Mouse (Mus musculus): Measurements from ENCODE around the gene Uvssa. TPM values are rescaled to one million over a fixed set of nuclear protein-coding genes. Genes with fewer than 3 reads are reported as not detected.

The Uvssa gene
- polyA plus RNA-seq, 1 experiment from 2014 or later: 7.8 TPM

DNA sequence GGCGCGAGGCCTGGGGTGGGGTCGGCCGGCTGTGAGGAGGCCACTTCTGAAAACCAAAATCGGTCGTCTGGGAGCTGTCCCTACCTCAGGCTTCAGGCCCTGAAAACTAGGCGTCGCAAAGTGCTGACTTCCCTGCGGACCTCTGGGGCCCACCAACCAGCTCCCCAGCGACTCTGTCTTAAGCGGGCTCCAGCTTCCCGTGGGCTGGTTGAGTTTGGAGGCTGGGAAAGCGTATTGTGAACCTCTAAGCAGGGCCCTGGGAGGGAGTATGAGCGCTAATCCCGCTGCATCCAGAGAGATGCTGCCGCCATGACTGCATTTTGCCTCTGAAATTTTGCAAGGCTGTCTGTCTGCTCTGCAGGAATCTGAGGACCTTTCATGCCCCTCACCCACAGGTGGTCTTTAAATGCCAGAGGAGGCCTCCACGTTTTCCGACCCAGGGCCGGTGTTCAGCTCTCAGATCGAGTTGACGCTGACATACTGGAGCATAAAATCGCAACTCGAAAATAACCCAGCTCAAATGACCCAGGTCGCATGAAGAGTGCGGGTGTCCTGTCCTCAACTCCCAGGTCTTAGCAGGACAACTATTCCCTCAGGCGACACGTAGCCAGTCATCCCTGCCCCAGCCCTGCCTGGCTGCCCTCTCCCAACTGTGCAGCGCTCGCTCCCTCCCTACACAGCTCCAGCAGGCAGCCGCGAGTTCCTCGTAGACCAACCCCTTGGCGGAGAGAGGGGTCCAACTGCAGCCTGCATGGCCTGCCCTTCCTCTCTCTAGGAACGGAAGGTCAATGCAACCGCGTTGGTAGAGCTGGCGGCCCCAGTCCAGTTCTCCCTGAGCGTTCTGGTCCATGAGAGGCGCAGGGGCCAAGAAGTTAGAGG, 53.9 kb downstream of the Uvssa start:
- Histone ChIP-seq H3K9ac (replicated peaks) (no peak overlapping the region), H3K4me2 (no peak overlapping the region), H3K4me3 (replicated peaks) (peak overlapping the region; percentile 29; the same call in 1 of the 2 replicates), H3K9me3 (replicated peaks) (no peaks in the 10 kb centered on the region), H3K36me3 (no peaks in the 10 kb centered on the region), H3K27ac (replicated peaks) (no peak overlapping the region), H3K27me3 (replicated peaks) (peaks cover 97% of the 10 kb centered on the region), H3K4me1 (peaks cover 46% of the 10 kb centered on the region)
- WGBS: under 1% methylated on average over 39 of the region's 39 CpGs
- no peak for ATAC-seq (ENCODE audit: low FRiP score)

- H3K27me3 ChIP-seq (replicated peaks): peaks cover 97% of the 10 kb centered on the region
- no peaks in the 10 kb centered on the region for H3K9me3 ChIP-seq (replicated peaks)
- under 1% methylated on average over 89 of the region's 90 CpGs for WGBS
- no peak for ATAC-seq (ENCODE audit: low FRiP score)
- peaks cover 46% of the 10 kb centered on the region for H3K4me1 ChIP-seq
- no peaks in the 10 kb centered on the region for H3K36me3 ChIP-seq
- H3K4me2 ChIP-seq: peak within 1 kb of the TSS; percentile 50
- H3K4me3 ChIP-seq (replicated peaks): peak within 1 kb of the TSS; percentile 29
- no peak within 1 kb of the TSS for H3K27ac ChIP-seq (replicated peaks)
- 0 out of 2 replicates have a peak within 1 kb of the TSS, but pooled peaks have one; percentile 7 for H3K9ac ChIP-seq (replicated peaks)
Observed at GRCm38 (mm10) chr5:33433201-33434138, 55.1 kb downstream of the Uvssa start, which contains the start of gene Nkx1-1. Gene Nkx1-1, minus strand, starts transcription at chr5:33433976.

- WGBS: under 1% methylated on average over 60 of the region's 60 CpGs
- Histone ChIP-seq H3K4me1 (peaks cover 46% of the 10 kb centered on the region), H3K4me2 (peak overlapping the region; percentile 50), H3K36me3 (no peaks in the 10 kb centered on the region), H3K4me3 (replicated peaks) (peak overlapping the region; percentile 29), H3K27me3 (replicated peaks) (peaks cover 97% of the 10 kb centered on the region), H3K9me3 (replicated peaks) (no peaks in the 10 kb centered on the region), H3K27ac (replicated peaks) (no peak overlapping the region), H3K9ac (replicated peaks) (0 out of 2 replicates have a peak overlapping the region, but pooled peaks have one; percentile 7)
- peak; percentile 15; the same call in 1 of the 2 replicates for ATAC-seq (ENCODE audit: low FRiP score)
Observed at GRCm38 (mm10) chr5:33434141-33434780, 55.9 kb downstream of the Uvssa start.

DNA sequence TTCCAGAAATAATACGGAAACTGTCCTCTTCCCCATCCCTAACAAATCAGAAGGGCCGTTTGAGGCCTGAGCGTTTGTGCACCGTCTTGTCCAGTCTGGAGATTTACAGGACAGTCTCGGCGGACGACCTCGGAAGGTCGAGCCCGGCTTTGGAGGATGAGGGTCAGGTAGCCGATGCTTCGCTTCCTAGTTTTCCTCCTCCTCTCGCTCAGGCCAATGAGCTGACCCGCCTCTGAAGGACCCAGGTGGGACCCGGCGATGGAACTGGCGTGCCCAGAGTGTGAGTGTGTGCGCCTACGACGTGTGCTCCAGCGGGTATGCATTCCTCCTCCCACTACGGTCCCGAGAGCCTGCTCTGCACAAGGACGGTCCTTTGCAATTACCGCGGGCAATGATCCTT, 56.8 kb downstream of the Uvssa start:
- no peak overlapping the region for H3K27ac ChIP-seq (replicated peaks)
- peak overlapping the region; percentile 50; the same call in 1 of the 2 replicates for H3K4me2 ChIP-seq
- H3K4me1 ChIP-seq: peaks cover 46% of the 10 kb centered on the region
- peaks cover 96% of the 10 kb centered on the region for H3K27me3 ChIP-seq (replicated peaks)
- H3K9ac ChIP-seq (replicated peaks): no peak overlapping the region
- no peak overlapping the region for H3K4me3 ChIP-seq (replicated peaks)
- ATAC-seq (ENCODE audit: low FRiP score): no peak
- WGBS: under 1% methylated on average over 26 of the region's 26 CpGs
- H3K36me3 ChIP-seq: no peaks in the 10 kb centered on the region
- no peaks in the 10 kb centered on the region for H3K9me3 ChIP-seq (replicated peaks)

GRCm38 (mm10) chr5:33435941-33436340, 57.6 kb downstream of the Uvssa start:
- Histone ChIP-seq H3K27me3 (replicated peaks) (peaks cover 98% of the 10 kb centered on the region), H3K4me1 (peaks cover 39% of the 10 kb centered on the region), H3K27ac (replicated peaks) (no peak overlapping the region), H3K9me3 (replicated peaks) (no peaks in the 10 kb centered on the region), H3K36me3 (no peaks in the 10 kb centered on the region), H3K4me2 (no peak overlapping the region), H3K4me3 (replicated peaks) (no peak overlapping the region), H3K9ac (replicated peaks) (no peak overlapping the region)
- 0% methylated on average over 4 of the region's 4 CpGs for WGBS
- ATAC-seq (ENCODE audit: low FRiP score): no peak

DNA sequence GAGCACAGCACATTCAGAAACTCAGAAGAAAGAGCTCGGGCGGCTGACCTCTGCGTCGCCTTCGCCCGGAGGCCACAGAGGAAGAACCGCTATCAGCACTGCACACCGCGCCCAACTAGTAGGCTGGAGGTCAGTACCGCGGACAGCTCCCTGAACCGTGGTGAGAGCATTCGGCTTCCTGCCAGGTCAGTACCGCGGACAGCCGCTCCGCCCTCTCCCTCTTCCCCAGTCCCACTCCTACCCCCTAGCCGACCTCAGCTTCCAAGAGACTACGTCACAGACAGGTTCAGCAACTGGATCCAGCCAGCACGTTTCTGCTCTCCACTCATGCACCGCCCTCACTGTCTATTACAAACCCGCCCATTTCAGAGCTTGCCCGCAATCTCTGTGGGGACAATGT, 59.9 kb downstream of the Uvssa start:
- H3K4me2 ChIP-seq: no peak overlapping the region
- 4% methylated on average over 23 of the region's 23 CpGs for WGBS
- H3K4me1 ChIP-seq: peaks cover 29% of the 10 kb centered on the region
- peaks cover 99% of the 10 kb centered on the region for H3K27me3 ChIP-seq (replicated peaks)
- H3K9me3 ChIP-seq (replicated peaks): no peaks in the 10 kb centered on the region
- no peak for ATAC-seq (ENCODE audit: low FRiP score)
- H3K4me3 ChIP-seq (replicated peaks): no peak overlapping the region
- H3K36me3 ChIP-seq: no peaks in the 10 kb centered on the region
- H3K9ac ChIP-seq (replicated peaks): no peak overlapping the region
- H3K27ac ChIP-seq (replicated peaks): no peak overlapping the region

DNA sequence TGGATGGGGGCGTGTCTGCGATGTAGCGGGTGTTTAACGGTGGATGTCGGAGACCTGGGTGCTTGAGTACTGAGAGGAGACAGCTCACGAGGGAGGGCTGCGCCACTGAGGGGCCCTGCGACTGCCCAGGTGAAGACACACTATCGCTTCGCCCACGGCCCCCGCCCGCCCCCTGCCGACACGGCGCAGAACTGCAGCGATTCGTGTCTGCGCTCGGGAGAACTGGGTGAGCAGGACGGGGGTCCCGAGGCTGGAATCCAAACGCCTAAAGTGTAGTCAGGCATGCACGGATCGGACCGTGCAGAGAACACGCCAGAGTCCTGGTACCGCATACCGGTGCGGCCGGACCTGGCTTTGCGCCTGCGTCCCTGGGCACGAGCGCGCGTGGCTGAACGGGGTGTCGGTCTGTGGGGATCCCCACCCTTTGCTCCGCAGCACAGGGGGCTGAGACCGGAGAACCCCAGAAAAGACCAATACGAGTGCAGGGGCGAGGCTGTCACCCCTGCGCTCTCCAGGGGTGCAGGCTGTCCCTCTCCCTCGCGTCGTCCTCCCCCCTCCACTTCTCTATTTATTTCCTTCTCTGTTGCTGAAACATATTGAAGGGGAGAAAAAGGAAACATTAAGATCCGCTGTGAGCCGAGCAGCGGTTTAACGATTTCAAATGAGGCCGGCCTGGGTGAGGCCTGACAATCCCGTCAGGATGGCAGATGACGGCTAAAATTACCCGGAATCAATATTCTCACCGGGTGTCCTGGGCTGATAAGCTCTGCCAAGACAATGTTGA, 64.8 kb downstream of the Uvssa start:
- H3K27me3 ChIP-seq (replicated peaks): peaks cover 86% of the 10 kb centered on the region
- H3K4me2 ChIP-seq: peak overlapping the region; percentile 80
- no peaks in the 10 kb centered on the region for H3K36me3 ChIP-seq
- H3K4me1 ChIP-seq: peaks cover 8% of the 10 kb centered on the region
- H3K4me3 ChIP-seq (replicated peaks): peak overlapping the region; percentile 42
- WGBS: 5% methylated on average over 54 of the region's 56 CpGs
- H3K9ac ChIP-seq (replicated peaks): peak overlapping the region; percentile 41; the same call in 1 of the 2 replicates
- H3K9me3 ChIP-seq (replicated peaks): no peaks in the 10 kb centered on the region
- ATAC-seq (ENCODE audit: low FRiP score): peak; percentile 34; the same call in 1 of the 2 replicates
- H3K27ac ChIP-seq (replicated peaks): no peak overlapping the region

- H3K27me3 ChIP-seq (replicated peaks): peaks cover 84% of the 10 kb centered on the region
- H3K4me3 ChIP-seq (replicated peaks): no peak overlapping the region
- H3K9me3 ChIP-seq (replicated peaks): no peaks in the 10 kb centered on the region
- H3K4me1 ChIP-seq: peaks cover 8% of the 10 kb centered on the region
- no peak for ATAC-seq (ENCODE audit: low FRiP score)
- H3K4me2 ChIP-seq: no peak overlapping the region
- 62% methylated on average over 9 of the region's 9 CpGs for WGBS
- H3K36me3 ChIP-seq: no peaks in the 10 kb centered on the region
- H3K27ac ChIP-seq (replicated peaks): no peak overlapping the region
- no peak overlapping the region for H3K9ac ChIP-seq (replicated peaks)
Observed at GRCm38 (mm10) chr5:33443794-33444193, 65.4 kb downstream of the Uvssa start.

- WGBS: 67% methylated on average over 8 of the region's 8 CpGs
- Histone ChIP-seq H3K9me3 (replicated peaks) (no peaks in the 10 kb centered on the region), H3K4me2 (no peak overlapping the region), H3K4me1 (peaks cover 6% of the 10 kb centered on the region; the same call in 1 of the 2 replicates), H3K36me3 (no peaks in the 10 kb centered on the region), H3K27ac (replicated peaks) (no peak overlapping the region), H3K4me3 (replicated peaks) (no peak overlapping the region), H3K9ac (replicated peaks) (no peak overlapping the region), H3K27me3 (replicated peaks) (peaks cover 84% of the 10 kb centered on the region)
- ATAC-seq (ENCODE audit: low FRiP score): no peak
Observed at GRCm38 (mm10) chr5:33455737-33456136, 77.4 kb downstream of the Uvssa start.

DNA sequence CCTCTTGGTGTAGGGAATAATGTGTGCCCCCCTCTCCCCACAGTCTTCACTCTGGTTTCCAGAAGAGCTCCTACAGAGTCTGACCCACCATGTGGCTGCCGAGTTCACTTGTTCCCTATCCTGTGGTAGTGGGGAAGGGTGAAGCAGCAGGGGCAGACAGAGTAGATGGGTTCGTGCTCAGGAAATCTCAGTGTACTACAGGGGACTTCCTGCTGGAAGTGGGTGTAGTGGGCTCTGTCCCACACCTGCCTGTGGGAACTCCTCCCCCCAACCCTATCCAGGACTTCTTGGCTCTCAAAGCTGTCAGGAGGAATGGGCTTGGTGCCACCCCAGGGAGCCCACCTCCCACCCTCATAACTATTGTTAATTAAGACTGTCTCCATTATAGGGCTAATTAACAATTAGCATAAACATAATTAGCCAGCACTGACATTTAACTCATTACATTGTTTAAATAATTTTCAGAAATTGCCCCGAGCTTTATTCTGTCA, 79.8 kb downstream of the Uvssa start:
- H3K4me1 ChIP-seq: peaks cover 6% of the 10 kb centered on the region; the same call in 1 of the 2 replicates
- no peak overlapping the region for H3K27ac ChIP-seq (replicated peaks)
- no peaks in the 10 kb centered on the region for H3K36me3 ChIP-seq
- H3K4me3 ChIP-seq (replicated peaks): no peak overlapping the region
- H3K4me2 ChIP-seq: no peak overlapping the region
- peaks cover 82% of the 10 kb centered on the region for H3K27me3 ChIP-seq (replicated peaks)
- H3K9me3 ChIP-seq (replicated peaks): no peaks in the 10 kb centered on the region
- whole genome bisulfite sequencing: 30% methylated on average over 3 of the region's 3 CpGs
- ATAC-seq (ENCODE audit: low FRiP score): no peak
- no peak overlapping the region for H3K9ac ChIP-seq (replicated peaks)

Measured in neural tube, embryonic 15.5 days (tissue).